Mouse (Mus musculus): Measurements from ENCODE around the gene Ttc39a. TPM values are rescaled to one million over a fixed set of nuclear protein-coding genes. Genes with fewer than 3 reads are reported as not detected.

Ttc39a gene
- total RNA-seq, 2 experiments from 2014 or later: 0.17 to 0.18 TPM

- DNase-seq: no peak
- intact Hi-C loops (cut with DNase I): no loop called here
Observed at GRCm38 (mm10) chr4:109419563-109419962, 13.1 kb downstream of the Ttc39a start.

- no peak for DNase-seq
Observed at GRCm38 (mm10) chr4:109420138-109420795, 13.8 kb downstream of the Ttc39a start.

GRCm38 (mm10) chr4:109421608-109422007, 15.2 kb downstream of the Ttc39a start:
- intact Hi-C loops (cut with DNase I): no loop called here
- no peak for DNase-seq

More at GRCm38 (mm10) chr4:109420138-109420795, 13.8 kb downstream of the Ttc39a start:
- intact Hi-C loops (cut with DNase I): no loop called here

GRCm38 (mm10) chr4:109422436-109422835, 16.0 kb downstream of the Ttc39a start:
- intact Hi-C loops (cut with DNase I): no loop called here
- DNase-seq: no peak

GRCm38 (mm10) chr4:109423438-109423837, 17.0 kb downstream of the Ttc39a start:
- intact Hi-C loops (cut with DNase I): no loop called here
- DNase-seq: no peak

GRCm38 (mm10) chr4:109427058-109427457, 20.6 kb downstream of the Ttc39a start:
- intact Hi-C loops (cut with DNase I): no loop called here
- no peak for DNase-seq

GRCm38 (mm10) chr4:109430250-109430649, 23.8 kb downstream of the Ttc39a start:
- no peak for DNase-seq
- intact Hi-C loops (cut with DNase I): no loop called here

- peak in 1 of 2 experiments; percentile 34 for DNase-seq
- intact Hi-C loops (cut with DNase I): no loop called here
Observed at GRCm38 (mm10) chr4:109430854-109431253, 24.4 kb downstream of the Ttc39a start.

GRCm38 (mm10) chr4:109432668-109433375, 26.4 kb downstream of the Ttc39a start:
- intact Hi-C loops (cut with DNase I): no loop called here
- DNase-seq: no peak

- intact Hi-C loops (cut with DNase I): no loop called here
- no peak for DNase-seq
Observed at GRCm38 (mm10) chr4:109433641-109434040, 27.2 kb downstream of the Ttc39a start.

GRCm38 (mm10) chr4:109434256-109434655, 27.8 kb downstream of the Ttc39a start:
- intact Hi-C loops (cut with DNase I): no loop called here
- DNase-seq: no peak

- DNase-seq: peak; percentile 51 to 70
- intact Hi-C loops (cut with DNase I): no loop called here
Observed at GRCm38 (mm10) chr4:109437913-109438878, 31.8 kb downstream of the Ttc39a start.

GRCm38 (mm10) chr4:109439101-109439500, 32.7 kb downstream of the Ttc39a start:
- DNase-seq: no peak
- intact Hi-C loops (cut with DNase I): no loop called here

GRCm38 (mm10) chr4:109439825-109440248, 33.4 kb downstream of the Ttc39a start:
- DNase-seq: no peak
- intact Hi-C loops (cut with DNase I): loop anchor here (5.0 kb wide), 1 partner anchor 37 kb away; no protein-coding TSS in a partner anchor

- intact Hi-C loops (cut with DNase I): loop anchor here (5.0 kb wide), 1 partner anchor 37 kb away; no protein-coding TSS in a partner anchor
Observed at GRCm38 (mm10) chr4:109440381-109440780, 34.0 kb downstream of the Ttc39a start.

GRCm38 (mm10) chr4:109441000-109441399, 34.6 kb downstream of the Ttc39a start:
- DNase-seq: no peak
- intact Hi-C loops (cut with DNase I): loop anchor here (5.0 kb wide), 1 partner anchor 36 kb away; no protein-coding TSS in a partner anchor

More at GRCm38 (mm10) chr4:109440381-109440780, 34.0 kb downstream of the Ttc39a start:
- no peak for DNase-seq

- intact Hi-C loops (cut with DNase I): loop anchor here (5.0 kb wide), 1 partner anchor 35 kb away; no protein-coding TSS in a partner anchor
- no peak for DNase-seq
Observed at GRCm38 (mm10) chr4:109442126-109442525, 35.7 kb downstream of the Ttc39a start.

- DNase-seq: no peak
- intact Hi-C loops (cut with DNase I): loop anchor here (5.0 kb wide), 1 partner anchor 35 kb away; no protein-coding TSS in a partner anchor
Observed at GRCm38 (mm10) chr4:109442649-109443048, 36.2 kb downstream of the Ttc39a start.

- DNase-seq: no peak
- intact Hi-C loops (cut with DNase I): loop anchor here (5.0 kb wide), 1 partner anchor 33 kb away; no protein-coding TSS in a partner anchor
Observed at GRCm38 (mm10) chr4:109444471-109444870, 38.0 kb downstream of the Ttc39a start.

GRCm38 (mm10) chr4:109444951-109445350, 38.5 kb downstream of the Ttc39a start:
- intact Hi-C loops (cut with DNase I): loop anchor here (5.0 kb wide), 1 partner anchor 32 kb away; no protein-coding TSS in a partner anchor
- DNase-seq: no peak
